Mouse (Mus musculus): ENCODE data around the gene Rps6ka1. TPM values are rescaled to one million over a fixed set of nuclear protein-coding genes. Genes with fewer than 3 reads are reported as not detected.

The Rps6ka1 gene
- polyA plus RNA-seq, 1 experiment from 2014 or later = 20.9 TPM

GRCm38 (mm10) chr4:133887249-133887648, 348 bp downstream of the Rps6ka1 start:
- Histone ChIP-seq H3K4me2 (peak overlapping the region; percentile 93), H3K4me3 (peak overlapping the region; percentile 79), H3K4me1 (replicated peaks) (peaks cover 25% of the 10 kb centered on the region), H3K9ac (peak overlapping the region; percentile 90), H3K27ac (peak overlapping the region; percentile 85), H3K9me3 (no peaks in the 10 kb centered on the region), H3K36me3 (no peaks in the 10 kb centered on the region), H3K27me3 (0 out of 2 replicates have a peak, but pooled peaks cover 8% of the 10 kb centered on the region)
- ATAC-seq (ENCODE audit: low FRiP score) = peak; percentile 69
- 0% methylated on average over 27 of the region's 32 CpGs for WGBS

GRCm38 (mm10) chr4:133885991-133886501, 1.6 kb downstream of the Rps6ka1 start:
- peak overlapping the region; percentile 90 for H3K9ac ChIP-seq
- peaks cover 25% of the 10 kb centered on the region for H3K4me1 ChIP-seq (replicated peaks)
- no peak overlapping the region for H3K27ac ChIP-seq
- peak overlapping the region; percentile 79; the same call in 1 of the 2 replicates for H3K4me3 ChIP-seq
- H3K4me2 ChIP-seq = peak overlapping the region; percentile 93
- ATAC-seq (ENCODE audit: low FRiP score) = no peak
- no peaks in the 10 kb centered on the region for H3K9me3 ChIP-seq
- H3K27me3 ChIP-seq = 0 out of 2 replicates have a peak, but pooled peaks cover 8% of the 10 kb centered on the region
- H3K36me3 ChIP-seq = no peaks in the 10 kb centered on the region
- WGBS = 20% methylated on average over 10 of the region's 10 CpGs

- H3K4me2 ChIP-seq = no peak overlapping the region
- no peak for ATAC-seq (ENCODE audit: low FRiP score)
- 84% methylated on average over 4 of the region's 4 CpGs for WGBS
These were observed 2.3 kb downstream of the Rps6ka1 start for GRCm38 (mm10) chr4:133885331-133885730.

GRCm38 (mm10) chr4:133884888-133885287, 2.7 kb downstream of the Rps6ka1 start:
- Histone ChIP-seq H3K9me3 (no peaks in the 10 kb centered on the region), H3K9ac (no peak overlapping the region), H3K4me1 (replicated peaks) (peaks cover 25% of the 10 kb centered on the region), H3K4me2 (no peak overlapping the region), H3K27me3 (0 out of 2 replicates have a peak, but pooled peaks cover 8% of the 10 kb centered on the region), H3K27ac (no peak overlapping the region), H3K36me3 (peaks cover 4% of the 10 kb centered on the region; the same call in 1 of the 2 replicates), H3K4me3 (no peak overlapping the region)
- no peak for ATAC-seq (ENCODE audit: low FRiP score)
- WGBS = 74% methylated on average over 3 of the region's 3 CpGs

More at GRCm38 (mm10) chr4:133885331-133885730, 2.3 kb downstream of the Rps6ka1 start:
- Histone ChIP-seq H3K4me1 (replicated peaks) (peaks cover 25% of the 10 kb centered on the region), H3K9ac (no peak overlapping the region), H3K27me3 (0 out of 2 replicates have a peak, but pooled peaks cover 8% of the 10 kb centered on the region), H3K27ac (no peak overlapping the region), H3K4me3 (no peak overlapping the region), H3K36me3 (peaks cover 4% of the 10 kb centered on the region; the same call in 1 of the 2 replicates), H3K9me3 (no peaks in the 10 kb centered on the region)

GRCm38 (mm10) chr4:133884127-133884753, 3.4 kb downstream of the Rps6ka1 start:
- H3K4me3 ChIP-seq = no peak overlapping the region
- no peak for ATAC-seq (ENCODE audit: low FRiP score)
- peaks cover 25% of the 10 kb centered on the region for H3K4me1 ChIP-seq (replicated peaks)
- H3K9ac ChIP-seq = no peak overlapping the region
- no peak overlapping the region for H3K4me2 ChIP-seq
- no peaks in the 10 kb centered on the region for H3K9me3 ChIP-seq
- no peak overlapping the region for H3K27ac ChIP-seq
- peaks cover 4% of the 10 kb centered on the region; the same call in 1 of the 2 replicates for H3K36me3 ChIP-seq
- 93% methylated on average over 8 of the region's 8 CpGs for WGBS
- H3K27me3 ChIP-seq = 0 out of 2 replicates have a peak, but pooled peaks cover 8% of the 10 kb centered on the region

- no peak overlapping the region for H3K9ac ChIP-seq
- no peak overlapping the region for H3K4me2 ChIP-seq
- H3K27me3 ChIP-seq = 0 out of 2 replicates have a peak, but pooled peaks cover 8% of the 10 kb centered on the region
- WGBS = 99% methylated on average over 3 of the region's 3 CpGs
- ATAC-seq (ENCODE audit: low FRiP score) = no peak
- peaks cover 4% of the 10 kb centered on the region; the same call in 1 of the 2 replicates for H3K36me3 ChIP-seq
- H3K27ac ChIP-seq = no peak overlapping the region
- H3K4me3 ChIP-seq = no peak overlapping the region
- H3K9me3 ChIP-seq = no peaks in the 10 kb centered on the region
- peaks cover 15% of the 10 kb centered on the region for H3K4me1 ChIP-seq (replicated peaks)
These were observed 5.7 kb downstream of the Rps6ka1 start for GRCm38 (mm10) chr4:133881851-133882250.

GRCm38 (mm10) chr4:133881399-133881798, 6.2 kb downstream of the Rps6ka1 start:
- H3K27me3 ChIP-seq = 0 out of 2 replicates have a peak, but pooled peaks cover 4% of the 10 kb centered on the region
- peaks cover 4% of the 10 kb centered on the region; the same call in 1 of the 2 replicates for H3K36me3 ChIP-seq
- 79% methylated on average over 4 of the region's 4 CpGs for WGBS
- H3K9me3 ChIP-seq = no peaks in the 10 kb centered on the region
- H3K9ac ChIP-seq = no peak overlapping the region
- H3K4me1 ChIP-seq (replicated peaks) = peaks cover 11% of the 10 kb centered on the region
- no peak overlapping the region for H3K27ac ChIP-seq
- no peak overlapping the region for H3K4me2 ChIP-seq
- H3K4me3 ChIP-seq = no peak overlapping the region
- no peak for ATAC-seq (ENCODE audit: low FRiP score)

- Histone ChIP-seq H3K9me3 (no peaks in the 10 kb centered on the region), H3K27me3 (no peaks in the 10 kb centered on the region), H3K4me2 (no peak overlapping the region), H3K27ac (no peak overlapping the region), H3K4me3 (no peak overlapping the region), H3K9ac (no peak overlapping the region), H3K36me3 (peaks cover 4% of the 10 kb centered on the region; the same call in 1 of the 2 replicates), H3K4me1 (replicated peaks) (no peaks in the 10 kb centered on the region)
- 78% methylated on average over 12 of the region's 12 CpGs for WGBS
- no peak for ATAC-seq (ENCODE audit: low FRiP score)
These were observed 8.3 kb downstream of the Rps6ka1 start for GRCm38 (mm10) chr4:133879145-133879902.

GRCm38 (mm10) chr4:133877850-133878755, 9.5 kb downstream of the Rps6ka1 start:
- Histone ChIP-seq H3K4me2 (no peak overlapping the region), H3K4me1 (replicated peaks) (no peaks in the 10 kb centered on the region), H3K27ac (no peak overlapping the region), H3K9me3 (no peaks in the 10 kb centered on the region), H3K9ac (no peak overlapping the region), H3K4me3 (no peak overlapping the region), H3K27me3 (no peaks in the 10 kb centered on the region), H3K36me3 (peaks cover 4% of the 10 kb centered on the region; the same call in 1 of the 2 replicates)
- ATAC-seq (ENCODE audit: low FRiP score) = no peak
- 88% methylated on average over 14 of the region's 14 CpGs for WGBS

- no peak overlapping the region for H3K9ac ChIP-seq
- no peak for ATAC-seq (ENCODE audit: low FRiP score)
- 0 out of 2 replicates have a peak, but pooled peaks cover 4% of the 10 kb centered on the region for H3K4me1 ChIP-seq (replicated peaks)
- H3K4me2 ChIP-seq = no peak overlapping the region
- H3K4me3 ChIP-seq = no peak overlapping the region
- no peaks in the 10 kb centered on the region for H3K9me3 ChIP-seq
- no peak overlapping the region for H3K27ac ChIP-seq
- WGBS = 82% methylated on average over 13 of the region's 13 CpGs
- no peaks in the 10 kb centered on the region for H3K27me3 ChIP-seq
- peaks cover 6% of the 10 kb centered on the region; the same call in 1 of the 2 replicates for H3K36me3 ChIP-seq
These were observed 12.6 kb downstream of the Rps6ka1 start for GRCm38 (mm10) chr4:133874865-133875517.

Measured in hindbrain, embryonic 13.5 days (tissue).